Mouse (Mus musculus): ENCODE results near the gene Tef. TPM values are rescaled to one million over a fixed set of nuclear protein-coding genes. Genes with fewer than 3 reads are reported as not detected.

The Tef gene
- polyA plus RNA-seq, 1 experiment from 2014 or later, result 20.5 TPM

- H3K27ac ChIP-seq (replicated peaks), result no peak overlapping the region
- peak overlapping the region; percentile 93 for H3K4me2 ChIP-seq
- no peak for ATAC-seq (ENCODE audit: low FRiP score)
- peak overlapping the region; percentile 74 for H3K9ac ChIP-seq (replicated peaks)
- H3K27me3 ChIP-seq (replicated peaks), result no peaks in the 10 kb centered on the region
- H3K36me3 ChIP-seq, result peaks cover 25% of the 10 kb centered on the region
- H3K4me3 ChIP-seq (replicated peaks), result peak overlapping the region; percentile 78
- peaks cover 41% of the 10 kb centered on the region for H3K4me1 ChIP-seq
- no peaks in the 10 kb centered on the region for H3K9me3 ChIP-seq (replicated peaks)
- 31% methylated on average over 3 of the region's 3 CpGs for WGBS
These were observed 10.1 kb downstream of the Tef start for GRCm38 (mm10) chr15:81812287-81812686.

GRCm38 (mm10) chr15:81812696-81813631 is 10.7 kb downstream of the Tef start:
- 77% methylated on average over 7 of the region's 7 CpGs for WGBS
- peaks cover 41% of the 10 kb centered on the region for H3K4me1 ChIP-seq
- ATAC-seq (ENCODE audit: low FRiP score), result no peak
- H3K4me2 ChIP-seq, result peak overlapping the region; percentile 93
- no peaks in the 10 kb centered on the region for H3K9me3 ChIP-seq (replicated peaks)
- H3K27me3 ChIP-seq (replicated peaks), result no peaks in the 10 kb centered on the region
- 0 out of 2 replicates have a peak overlapping the region, but pooled peaks have one; percentile 78 for H3K4me3 ChIP-seq (replicated peaks)
- peaks cover 32% of the 10 kb centered on the region for H3K36me3 ChIP-seq
- H3K9ac ChIP-seq (replicated peaks), result peak overlapping the region; percentile 74
- no peak overlapping the region for H3K27ac ChIP-seq (replicated peaks)

DNA sequence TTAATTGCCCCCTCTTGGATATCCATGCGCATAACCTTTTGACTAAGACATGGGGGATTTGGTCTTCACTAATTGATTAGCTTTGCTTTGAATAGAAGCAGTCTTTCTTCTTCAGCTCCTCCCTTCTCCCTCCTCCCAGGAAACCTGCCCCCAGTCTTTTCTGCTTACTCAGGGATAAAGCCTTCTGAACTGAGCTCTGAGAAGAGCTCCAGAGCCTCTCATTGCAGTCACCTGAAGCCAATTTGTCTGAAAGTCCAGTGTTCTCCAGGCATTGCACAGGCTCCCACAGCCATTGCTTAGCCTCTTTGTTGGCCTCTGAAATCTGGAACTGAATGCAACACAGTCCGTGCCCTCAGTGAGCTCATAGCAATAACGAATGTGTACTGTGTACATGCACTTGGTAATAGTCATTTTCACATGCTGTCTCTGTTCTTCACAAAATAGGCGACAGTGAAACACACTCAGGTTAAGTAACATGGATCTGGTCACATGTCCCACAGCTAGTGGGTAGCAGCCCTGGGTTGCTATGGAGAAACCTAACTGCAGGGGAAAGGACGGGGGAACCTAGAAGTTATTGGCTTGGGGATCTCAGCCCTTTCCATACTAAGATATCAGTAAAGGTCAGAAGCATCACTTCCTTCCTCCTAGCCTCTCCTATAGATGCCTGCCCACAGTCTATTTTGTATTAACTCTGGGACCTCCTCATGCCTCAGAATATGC is 11.9 kb downstream of the Tef start:
- Histone ChIP-seq H3K27ac (replicated peaks) (no peak overlapping the region), H3K9me3 (replicated peaks) (no peaks in the 10 kb centered on the region), H3K4me3 (replicated peaks) (no peak overlapping the region), H3K4me2 (no peak overlapping the region), H3K36me3 (peaks cover 42% of the 10 kb centered on the region), H3K4me1 (peaks cover 41% of the 10 kb centered on the region), H3K9ac (replicated peaks) (no peak overlapping the region), H3K27me3 (replicated peaks) (no peaks in the 10 kb centered on the region)
- 65% methylated on average over 5 of the region's 5 CpGs for WGBS
- ATAC-seq (ENCODE audit: low FRiP score), result no peak

DNA sequence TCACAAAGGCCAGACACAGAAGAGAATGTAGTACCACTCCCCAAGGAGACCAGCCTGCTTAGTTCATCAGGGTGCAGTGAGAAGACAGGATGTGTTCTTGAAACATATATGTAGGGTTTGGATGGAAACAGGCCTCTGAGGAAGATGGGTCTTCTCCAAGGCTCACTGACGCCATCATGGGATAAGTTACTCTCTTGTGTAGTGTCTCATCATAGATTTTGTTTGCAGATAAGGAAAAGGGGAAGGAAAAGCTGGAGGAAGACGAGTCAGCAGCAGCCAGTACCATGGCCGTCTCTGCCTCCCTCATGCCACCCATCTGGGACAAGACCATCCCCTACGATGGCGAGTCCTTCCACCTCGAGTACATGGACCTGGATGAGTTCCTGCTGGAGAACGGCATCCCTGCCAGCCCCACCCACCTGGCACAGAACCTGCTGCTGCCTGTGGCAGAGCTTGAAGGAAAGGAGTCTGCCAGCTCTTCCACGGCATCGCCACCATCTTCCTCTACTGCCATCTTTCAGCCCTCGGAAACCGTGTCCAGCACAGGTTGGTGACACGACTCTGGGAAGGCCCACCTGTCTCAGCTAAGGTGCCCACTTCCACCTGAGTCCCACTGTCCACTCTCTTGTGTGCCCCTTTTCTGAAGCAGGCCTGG is 12.6 kb downstream of the Tef start:
- H3K4me3 ChIP-seq (replicated peaks), result no peak overlapping the region
- no peak overlapping the region for H3K27ac ChIP-seq (replicated peaks)
- WGBS, result 91% methylated on average over 12 of the region's 12 CpGs
- no peak for ATAC-seq (ENCODE audit: low FRiP score)
- peaks cover 47% of the 10 kb centered on the region for H3K36me3 ChIP-seq
- H3K27me3 ChIP-seq (replicated peaks), result no peaks in the 10 kb centered on the region
- no peaks in the 10 kb centered on the region for H3K9me3 ChIP-seq (replicated peaks)
- H3K9ac ChIP-seq (replicated peaks), result no peak overlapping the region
- H3K4me1 ChIP-seq, result peaks cover 34% of the 10 kb centered on the region
- H3K4me2 ChIP-seq, result no peak overlapping the region

DNA sequence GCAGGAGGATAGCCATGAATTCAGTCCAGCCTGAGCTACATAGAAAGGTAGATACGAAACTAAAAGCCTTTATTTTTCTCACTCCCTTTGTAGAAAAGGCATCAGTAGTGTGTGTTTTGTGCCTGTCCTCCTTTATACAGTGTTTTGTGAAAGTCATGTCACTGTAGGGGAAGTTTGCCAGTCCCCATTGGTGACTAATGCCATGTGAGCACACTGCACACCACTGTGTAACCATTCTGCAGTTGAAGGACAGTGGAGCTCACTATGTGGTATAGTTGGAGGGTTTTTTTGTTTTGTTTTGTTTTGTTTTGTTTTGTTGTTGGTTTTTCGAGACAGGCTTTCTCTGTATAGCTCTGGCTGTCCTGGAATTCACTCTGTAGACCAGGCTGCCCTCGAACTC is 16.2 kb downstream of the Tef start:
- H3K27ac ChIP-seq (replicated peaks), result no peak overlapping the region
- peaks cover 7% of the 10 kb centered on the region for H3K4me1 ChIP-seq
- no peaks in the 10 kb centered on the region for H3K27me3 ChIP-seq (replicated peaks)
- no peaks in the 10 kb centered on the region for H3K9me3 ChIP-seq (replicated peaks)
- 94% methylated on average over 3 of the region's 3 CpGs for WGBS
- peaks cover 79% of the 10 kb centered on the region for H3K36me3 ChIP-seq
- H3K4me3 ChIP-seq (replicated peaks), result no peak overlapping the region
- H3K4me2 ChIP-seq, result no peak overlapping the region
- no peak overlapping the region for H3K9ac ChIP-seq (replicated peaks)
- ATAC-seq (ENCODE audit: low FRiP score), result no peak

GRCm38 (mm10) chr15:81822631-81823030 is 20.4 kb downstream of the Tef start:
- no peaks in the 10 kb centered on the region for H3K27me3 ChIP-seq (replicated peaks)
- 90% methylated on average over 3 of the region's 3 CpGs for WGBS
- no peak overlapping the region for H3K4me2 ChIP-seq
- no peak overlapping the region for H3K27ac ChIP-seq (replicated peaks)
- H3K9ac ChIP-seq (replicated peaks), result no peak overlapping the region
- ATAC-seq (ENCODE audit: low FRiP score), result no peak
- no peaks in the 10 kb centered on the region for H3K9me3 ChIP-seq (replicated peaks)
- no peaks in the 10 kb centered on the region for H3K4me1 ChIP-seq
- H3K4me3 ChIP-seq (replicated peaks), result no peak overlapping the region
- H3K36me3 ChIP-seq, result peaks cover 90% of the 10 kb centered on the region

- H3K36me3 ChIP-seq, result peaks cover 76% of the 10 kb centered on the region
- H3K4me2 ChIP-seq, result no peak overlapping the region
- ATAC-seq (ENCODE audit: low FRiP score), result no peak
- no peaks in the 10 kb centered on the region for H3K27me3 ChIP-seq (replicated peaks)
- H3K9me3 ChIP-seq (replicated peaks), result no peaks in the 10 kb centered on the region
- H3K27ac ChIP-seq (replicated peaks), result no peak overlapping the region
- WGBS, result 89% methylated on average over 3 of the region's 3 CpGs
- H3K9ac ChIP-seq (replicated peaks), result no peak overlapping the region
- no peaks in the 10 kb centered on the region for H3K4me1 ChIP-seq
- no peak overlapping the region for H3K4me3 ChIP-seq (replicated peaks)
These were observed 22.6 kb downstream of the Tef start for GRCm38 (mm10) chr15:81824832-81825231.

GRCm38 (mm10) chr15:81828426-81829207 is 26.4 kb downstream of the Tef start:
- peaks cover 42% of the 10 kb centered on the region for H3K36me3 ChIP-seq
- H3K27ac ChIP-seq (replicated peaks), result no peak overlapping the region
- 0 out of 2 replicates have a peak, but pooled peaks cover 3% of the 10 kb centered on the region for H3K4me1 ChIP-seq
- no peak overlapping the region for H3K9ac ChIP-seq (replicated peaks)
- no peak overlapping the region for H3K4me2 ChIP-seq
- no peak for ATAC-seq (ENCODE audit: low FRiP score)
- WGBS, result 92% methylated on average over 7 of the region's 7 CpGs
- no peaks in the 10 kb centered on the region for H3K27me3 ChIP-seq (replicated peaks)
- no peaks in the 10 kb centered on the region for H3K9me3 ChIP-seq (replicated peaks)
- no peak overlapping the region for H3K4me3 ChIP-seq (replicated peaks)

GRCm38 (mm10) chr15:81829208-81829580 is 27.0 kb downstream of the Tef start:
- WGBS, result 75% methylated on average over 2 of the region's 2 CpGs
- no peak overlapping the region for H3K4me2 ChIP-seq
- H3K27me3 ChIP-seq (replicated peaks), result no peaks in the 10 kb centered on the region
- H3K27ac ChIP-seq (replicated peaks), result no peak overlapping the region
- no peak overlapping the region for H3K4me3 ChIP-seq (replicated peaks)
- no peaks in the 10 kb centered on the region for H3K9me3 ChIP-seq (replicated peaks)
- no peak overlapping the region for H3K9ac ChIP-seq (replicated peaks)
- H3K4me1 ChIP-seq, result 0 out of 2 replicates have a peak, but pooled peaks cover 3% of the 10 kb centered on the region
- peaks cover 37% of the 10 kb centered on the region for H3K36me3 ChIP-seq
- ATAC-seq (ENCODE audit: low FRiP score), result no peak

DNA sequence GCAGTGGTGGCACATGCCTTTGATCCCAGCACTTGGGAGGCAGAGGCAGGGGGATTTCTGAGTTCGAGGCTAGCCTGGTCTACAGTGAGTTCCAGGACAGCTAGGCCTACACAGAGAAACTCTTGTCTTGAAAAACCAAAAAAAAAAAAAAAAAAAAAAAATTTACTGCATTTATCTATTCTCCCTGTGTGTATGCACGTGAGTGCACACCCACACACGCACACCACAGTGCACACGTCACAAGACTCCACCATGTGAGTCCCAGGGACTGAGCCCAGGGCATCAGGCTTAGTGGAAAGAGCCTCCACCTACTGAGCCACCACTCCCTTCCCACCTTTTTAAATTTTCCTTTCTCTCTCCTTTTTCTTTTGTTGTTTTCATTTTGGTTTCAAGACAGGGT is 28.3 kb downstream of the Tef start:
- Histone ChIP-seq H3K27ac (replicated peaks) (no peak overlapping the region), H3K36me3 (peaks cover 24% of the 10 kb centered on the region), H3K4me1 (0 out of 2 replicates have a peak, but pooled peaks cover 3% of the 10 kb centered on the region), H3K27me3 (replicated peaks) (peaks cover 7% of the 10 kb centered on the region), H3K9me3 (replicated peaks) (no peaks in the 10 kb centered on the region), H3K4me3 (replicated peaks) (no peak overlapping the region), H3K9ac (replicated peaks) (no peak overlapping the region), H3K4me2 (no peak overlapping the region)
- 93% methylated on average over 4 of the region's 4 CpGs for WGBS
- no peak for ATAC-seq (ENCODE audit: low FRiP score)
